Mouse (Mus musculus): ENCODE results near the gene Tmem9b.

DNA sequence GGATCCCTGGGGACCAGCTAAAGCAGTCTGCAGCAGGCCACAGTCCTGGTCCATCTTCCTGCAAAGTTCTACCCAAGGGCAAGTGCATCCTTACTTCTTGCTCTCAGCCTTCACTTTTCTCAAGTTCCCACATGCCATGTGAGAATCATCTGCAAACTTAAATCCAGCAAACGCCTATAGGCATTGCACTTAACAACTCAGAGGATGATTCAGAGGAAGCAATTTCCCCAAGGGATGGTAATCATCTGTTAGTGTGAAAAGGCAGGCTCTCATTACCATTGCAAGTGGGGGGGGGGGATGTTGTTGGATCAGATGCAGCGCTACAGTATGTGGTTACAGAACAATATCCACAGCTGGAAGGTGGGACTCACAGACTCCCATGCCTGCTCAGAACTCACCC lies 41.9 kb upstream of the Tmem9b start:
- TF ChIP-seq CTCF (IDR thresholded peaks at IDR 0.05; ENCODE audit: low read depth) (no peak), EP300 (optimal IDR thresholded peaks at IDR 0.05) (no peak)
